Mouse (Mus musculus) A20 (cell line): ENCODE results near the gene Ccdc134.

ENCODE experiments used
- DNase-seq: peaks from one replicate; pipeline ENCODE4 v3.0.0-alpha.2; 2011; ENCODE audit warnings: low read depth, low spot score

Ccdc134 gene

DNA sequence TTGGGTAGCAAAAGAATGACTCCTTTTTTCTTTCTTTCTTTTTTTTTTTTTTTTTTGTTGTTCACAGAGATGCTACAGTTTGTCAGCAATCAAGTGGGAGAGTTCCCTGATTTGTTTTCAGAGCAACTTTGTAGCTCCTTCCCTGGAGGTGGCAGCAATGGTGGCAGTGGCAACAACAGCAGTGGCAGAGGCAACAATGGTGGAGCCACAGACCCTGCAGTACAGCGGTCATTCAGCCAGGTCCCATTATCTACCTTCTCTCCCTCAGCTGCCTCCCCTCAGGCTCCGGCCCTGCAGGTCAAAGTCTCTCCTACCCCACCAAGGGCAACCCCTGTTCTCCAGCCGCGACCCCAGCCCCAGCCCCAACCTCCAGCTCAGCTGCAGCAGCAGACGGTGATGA, 41.9 kb downstream of the Ccdc134 start:
- no peak for DNase-seq

DNA sequence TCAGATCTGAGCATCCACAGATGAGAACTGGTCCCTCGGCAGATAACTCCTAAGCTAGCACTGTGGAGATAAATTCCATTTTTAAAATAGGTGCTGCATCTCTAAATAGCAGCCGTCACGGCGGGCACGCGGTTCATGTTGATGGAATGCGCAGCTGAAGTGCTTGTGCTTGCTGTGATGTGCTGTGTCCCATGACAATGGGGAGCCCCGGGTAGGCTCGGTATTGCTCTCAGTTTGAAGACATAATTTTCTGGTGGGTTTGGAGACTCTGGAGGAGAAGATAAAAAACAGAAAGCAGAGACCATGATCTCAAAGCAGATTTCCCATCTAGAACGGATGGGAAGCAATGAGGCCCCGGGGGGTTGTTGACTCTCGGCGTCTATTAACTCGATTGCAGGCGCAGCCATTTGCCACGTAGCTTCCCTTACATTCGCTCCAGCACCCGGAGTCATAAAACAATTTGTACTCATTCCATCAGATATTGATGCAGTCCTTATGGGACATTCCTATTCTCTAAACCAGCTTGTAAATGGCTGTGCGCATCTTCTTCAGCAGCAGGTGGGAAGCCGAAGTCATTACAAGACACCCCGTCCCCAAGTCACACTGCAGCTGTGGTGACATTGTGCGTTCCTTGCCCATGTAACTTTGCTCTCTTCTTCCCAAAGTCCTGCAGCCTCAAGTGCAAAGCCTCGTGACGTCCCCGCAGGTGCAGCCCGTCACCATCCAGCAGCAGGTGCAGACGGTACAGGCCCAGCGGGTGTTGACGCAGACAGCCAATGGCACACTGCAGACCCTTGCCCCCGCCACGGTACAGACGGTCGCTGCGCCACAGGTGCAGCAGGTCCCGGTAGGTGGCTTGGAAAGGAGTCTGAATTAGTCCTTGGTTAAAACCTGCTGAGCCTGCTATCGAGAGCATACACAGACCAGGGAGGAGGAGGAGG, 43.0 kb downstream of the Ccdc134 start:
- DNase-seq, result no peak

DNA sequence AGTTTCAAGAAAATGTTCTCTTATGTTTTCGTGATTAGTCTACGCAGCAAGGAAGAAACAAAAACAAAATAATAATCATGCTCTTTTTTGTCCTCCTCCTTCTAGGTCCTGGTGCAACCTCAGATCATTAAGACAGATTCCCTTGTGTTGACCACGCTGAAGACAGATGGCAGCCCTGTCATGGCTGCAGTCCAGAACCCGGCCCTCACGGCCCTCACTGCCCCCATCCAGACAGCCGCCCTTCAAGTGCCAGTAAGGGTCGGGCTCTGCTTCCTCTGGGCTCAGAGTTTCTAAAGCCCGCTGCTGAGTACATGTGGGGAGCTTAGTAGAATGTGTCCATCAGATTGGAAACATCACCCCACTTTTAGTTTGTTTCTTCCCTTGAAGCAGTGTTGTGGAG, 44.9 kb downstream of the Ccdc134 start:
- DNase-seq, result no peak

DNA sequence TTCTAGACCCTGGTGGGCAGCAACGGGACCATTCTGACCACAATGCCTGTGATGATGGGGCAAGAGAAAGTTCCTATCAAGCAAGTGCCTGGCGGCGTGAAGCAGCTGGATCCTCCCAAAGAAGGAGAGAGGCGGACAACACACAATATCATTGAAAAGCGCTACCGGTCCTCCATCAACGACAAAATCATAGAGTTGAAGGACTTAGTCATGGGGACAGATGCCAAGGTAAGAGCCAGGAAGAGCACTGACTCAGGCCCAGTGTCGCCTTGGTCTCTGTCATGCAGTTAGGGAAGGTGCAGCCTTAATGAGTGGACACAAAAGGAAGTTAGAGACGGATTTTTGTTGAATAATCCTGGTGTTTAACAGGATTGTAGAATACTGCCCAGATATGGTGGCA, 47.4 kb downstream of the Ccdc134 start:
- no peak for DNase-seq

DNA sequence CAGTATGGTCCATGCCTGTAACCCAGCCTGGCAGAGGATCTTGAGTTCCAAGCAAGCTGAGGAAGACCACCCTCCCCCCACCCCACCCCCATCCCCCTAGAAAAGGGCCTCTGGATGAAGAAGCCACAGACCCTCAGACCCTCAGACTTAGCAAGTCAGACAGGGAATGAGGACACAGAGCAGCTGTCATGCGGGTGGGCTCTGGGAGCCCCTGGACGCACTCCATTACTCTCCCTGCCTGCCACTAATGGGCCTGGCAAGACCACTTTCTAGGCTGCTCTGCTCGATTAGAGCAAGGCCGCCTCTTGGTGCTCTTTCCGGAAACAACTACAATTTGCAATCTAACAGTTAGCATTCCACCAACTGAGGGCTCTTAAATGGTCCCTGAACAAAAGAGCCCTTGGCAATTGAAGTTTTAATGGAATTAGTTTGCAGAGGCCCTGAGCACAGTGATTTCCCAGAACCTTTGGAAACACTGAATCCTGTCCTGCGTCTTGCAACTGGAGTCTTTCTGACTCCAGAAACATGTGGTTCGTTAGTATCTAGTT, 50.1 kb downstream of the Ccdc134 start:
- no peak for DNase-seq

DNA sequence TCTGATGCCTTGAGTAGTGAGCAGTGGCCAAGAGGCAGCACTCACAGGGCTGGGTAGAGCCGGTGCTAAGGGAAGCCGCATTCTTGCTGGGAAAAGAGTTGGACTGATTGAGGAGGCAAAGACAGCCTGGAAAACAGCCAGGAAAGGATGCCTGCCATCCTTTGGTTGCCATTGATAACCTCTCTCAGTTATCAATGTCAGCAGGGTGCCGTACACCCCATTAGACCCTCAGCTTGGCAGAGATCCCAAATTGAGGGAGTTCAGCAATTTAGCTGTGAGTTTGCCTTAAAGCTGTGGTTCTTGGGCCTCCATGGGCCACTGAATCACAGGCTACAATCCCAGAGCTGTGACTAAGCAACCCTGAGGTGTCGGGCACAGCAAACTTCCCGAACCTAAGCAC, 53.4 kb downstream of the Ccdc134 start:
- no peak for DNase-seq

DNA sequence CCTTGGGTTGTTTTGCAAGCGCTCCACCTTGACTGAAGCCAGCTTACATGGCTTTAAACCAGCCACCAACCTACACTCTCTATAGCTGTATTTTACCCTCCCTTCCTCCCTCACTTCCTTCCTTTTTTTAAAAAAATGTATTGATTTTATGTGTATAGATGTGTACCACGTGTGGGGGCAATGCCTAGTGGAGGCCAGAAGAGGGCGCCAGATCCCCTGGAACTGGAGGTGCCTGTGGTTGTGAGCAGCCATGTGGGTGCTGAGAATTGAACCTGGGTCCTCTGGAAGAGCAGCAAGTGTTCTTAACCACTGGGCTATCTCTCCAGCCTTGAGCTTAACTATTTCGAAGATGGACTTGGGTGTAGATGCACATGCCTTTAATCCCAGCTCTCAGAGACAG, 54.6 kb downstream of the Ccdc134 start:
- DNase-seq, result no peak

DNA sequence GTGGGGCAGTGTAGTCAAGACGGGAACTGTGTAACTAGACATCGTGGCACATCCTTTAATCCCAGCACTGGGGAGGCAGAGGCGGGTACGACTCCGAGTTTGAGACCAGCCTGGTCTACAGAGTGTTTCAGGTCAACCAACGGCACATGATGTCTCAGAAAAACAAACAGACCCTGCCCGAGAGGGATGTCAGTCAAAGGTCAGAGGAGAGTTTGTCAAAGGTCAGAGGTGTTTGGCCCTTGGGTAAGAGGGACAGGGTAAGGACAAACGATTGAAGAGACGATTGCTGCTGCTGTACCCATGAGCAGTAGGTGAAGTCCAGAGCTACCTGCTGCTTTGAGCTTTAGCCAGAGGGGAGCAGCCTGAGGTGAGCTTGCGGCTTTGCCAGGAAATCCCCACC, 55.9 kb downstream of the Ccdc134 start:
- no peak for DNase-seq

DNA sequence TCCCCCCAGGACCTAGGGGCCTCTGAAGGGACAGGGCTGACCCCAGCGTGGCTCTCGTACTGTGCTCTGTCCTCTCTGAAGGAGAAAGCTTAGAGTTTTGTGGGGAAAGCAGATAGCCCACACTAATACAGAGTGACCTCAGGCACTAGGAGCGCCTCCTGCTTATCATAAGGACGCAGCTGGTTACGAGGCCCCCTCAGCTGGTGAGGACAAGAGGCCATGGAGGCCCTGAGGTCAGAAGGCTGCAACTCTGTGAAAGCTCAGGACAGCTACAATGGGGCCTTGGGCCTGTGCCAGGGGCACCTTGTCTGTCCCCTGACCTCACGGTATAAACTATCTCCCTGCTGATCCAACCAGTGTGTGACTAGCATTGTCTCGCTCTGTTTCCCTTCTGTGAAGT, 56.5 kb downstream of the Ccdc134 start:
- no peak for DNase-seq

DNA sequence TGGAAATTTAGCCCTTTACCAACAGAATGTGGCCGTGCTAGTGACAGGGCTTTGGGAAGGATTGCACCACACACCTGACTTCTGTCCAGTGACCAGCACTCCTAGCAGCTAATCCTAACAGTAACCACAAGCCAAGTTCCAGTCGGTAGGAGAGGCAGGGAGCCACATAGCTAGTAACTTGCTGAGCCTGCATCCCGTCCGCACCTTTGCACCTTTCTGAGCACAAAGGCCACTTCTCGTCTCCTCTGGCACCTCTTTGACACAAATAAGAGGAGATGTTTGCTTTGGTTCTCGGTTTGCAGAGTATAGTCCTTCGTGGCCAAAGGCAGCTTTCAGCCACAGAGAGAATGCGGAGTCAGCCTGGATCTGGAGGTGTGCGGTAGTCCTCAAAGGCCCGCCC, 56.9 kb downstream of the Ccdc134 start:
- DNase-seq, result no peak

DNA sequence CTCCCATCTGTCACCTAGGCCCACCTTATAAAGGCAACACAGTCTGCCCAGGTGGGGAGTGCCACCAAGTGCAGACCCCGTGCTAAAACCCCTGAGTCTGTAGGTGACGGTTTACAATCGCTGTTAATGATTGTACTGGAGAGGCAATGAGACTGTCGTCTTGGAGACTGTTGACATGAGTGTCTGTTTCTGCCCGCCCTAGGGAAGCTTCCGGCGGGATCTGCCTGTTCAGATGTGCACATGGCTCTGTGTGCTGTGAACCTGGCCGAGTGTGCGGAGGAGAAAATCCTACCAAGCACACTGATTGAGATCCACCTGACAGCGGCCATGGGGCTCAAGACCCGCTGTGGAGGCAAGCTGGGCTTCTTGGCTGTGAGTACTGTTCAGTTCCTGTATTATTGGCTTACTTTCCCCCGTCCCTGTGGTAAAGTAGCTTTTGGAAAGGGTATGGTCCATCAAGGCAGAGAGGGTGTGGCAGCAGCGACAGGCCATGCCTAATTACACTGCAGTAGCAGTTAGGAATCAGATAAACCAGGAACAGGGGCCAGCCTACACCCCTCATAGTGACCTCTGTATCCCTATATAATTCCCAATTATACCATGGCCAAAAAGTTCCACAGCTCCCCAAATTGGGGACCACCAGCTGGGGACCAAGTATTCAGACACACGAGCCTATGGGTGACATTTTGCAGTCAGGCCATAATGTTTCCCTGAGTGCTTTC, 57.5 kb downstream of the Ccdc134 start:
- DNase-seq, result no peak

DNA sequence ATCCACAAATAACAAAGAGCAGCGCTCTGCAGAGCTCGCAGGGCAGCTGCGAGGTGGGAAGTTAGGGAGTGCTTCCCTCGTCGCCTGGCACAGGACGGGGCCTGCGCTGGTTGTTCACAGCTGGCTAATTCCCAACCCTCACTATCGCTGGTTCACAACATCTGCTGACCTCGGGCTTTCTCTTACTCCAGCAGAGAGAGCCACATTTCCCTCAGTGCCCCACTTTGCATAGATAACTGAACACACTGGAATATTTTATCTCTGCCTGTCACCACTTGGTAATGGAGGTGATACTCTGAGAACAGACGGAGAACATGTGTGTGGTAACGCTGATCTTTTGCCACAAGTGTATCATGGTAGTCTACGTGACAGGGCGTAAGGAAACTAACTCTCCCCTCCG, 58.4 kb downstream of the Ccdc134 start:
- no peak for DNase-seq

DNA sequence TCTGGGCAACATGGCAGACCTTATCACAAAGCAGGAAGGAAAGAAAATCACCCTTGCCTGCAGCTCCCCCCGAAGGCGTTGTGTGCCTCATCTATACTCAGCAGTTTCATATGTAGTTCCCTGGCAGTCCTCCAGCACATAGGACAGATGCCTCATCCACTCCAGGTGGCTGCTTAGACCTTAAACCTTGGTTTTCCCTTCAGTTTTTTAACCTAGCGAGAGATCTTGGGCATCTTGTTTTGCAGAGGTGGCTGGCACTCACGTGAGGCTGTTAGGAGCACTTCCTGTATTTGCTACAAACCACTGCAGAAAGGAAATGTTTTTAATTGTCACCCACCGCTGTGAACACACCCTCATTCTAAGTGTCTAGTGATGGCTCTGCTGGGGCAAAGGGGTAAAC, 59.2 kb downstream of the Ccdc134 start:
- DNase-seq, result no peak

DNA sequence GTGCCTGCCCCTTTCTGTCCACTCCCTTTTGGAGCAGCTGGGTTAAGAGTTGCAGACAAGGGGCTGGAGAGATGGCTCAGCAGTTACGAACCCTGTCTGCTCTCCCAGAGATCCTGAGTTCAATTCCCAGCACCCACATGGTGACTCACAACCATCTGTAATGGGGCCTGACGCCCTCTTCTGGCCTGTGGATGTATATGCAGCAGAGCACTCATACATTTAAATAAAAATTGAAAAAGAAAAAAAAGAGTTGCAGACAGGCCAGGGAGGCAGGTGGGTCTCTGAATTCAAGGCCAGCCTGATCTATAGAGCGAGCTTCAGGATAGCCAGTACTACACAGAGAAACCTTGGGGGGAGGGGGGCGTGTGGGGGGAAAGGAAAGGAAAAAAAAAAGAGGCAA, 59.7 kb downstream of the Ccdc134 start:
- no peak for DNase-seq

DNA sequence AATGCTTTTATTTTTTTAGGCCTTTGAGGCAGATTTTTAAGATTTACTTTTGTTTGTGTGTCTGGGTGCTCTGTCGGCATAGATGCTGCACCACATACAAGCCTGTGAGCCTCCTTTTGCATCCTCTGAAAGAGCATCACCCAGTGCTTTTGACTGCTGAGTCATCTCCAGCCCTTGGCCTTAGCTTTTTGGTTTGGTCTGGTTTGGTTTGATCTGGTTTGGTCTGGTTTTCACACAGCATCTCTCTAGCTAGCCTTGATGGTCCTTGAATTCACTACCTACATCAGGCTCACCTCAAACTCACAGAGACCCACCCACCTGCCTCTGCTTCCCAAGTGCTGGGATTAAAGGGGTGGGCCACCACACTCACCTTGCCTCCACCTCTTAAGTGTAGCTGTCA, 60.2 kb downstream of the Ccdc134 start:
- DNase-seq, result no peak

DNA sequence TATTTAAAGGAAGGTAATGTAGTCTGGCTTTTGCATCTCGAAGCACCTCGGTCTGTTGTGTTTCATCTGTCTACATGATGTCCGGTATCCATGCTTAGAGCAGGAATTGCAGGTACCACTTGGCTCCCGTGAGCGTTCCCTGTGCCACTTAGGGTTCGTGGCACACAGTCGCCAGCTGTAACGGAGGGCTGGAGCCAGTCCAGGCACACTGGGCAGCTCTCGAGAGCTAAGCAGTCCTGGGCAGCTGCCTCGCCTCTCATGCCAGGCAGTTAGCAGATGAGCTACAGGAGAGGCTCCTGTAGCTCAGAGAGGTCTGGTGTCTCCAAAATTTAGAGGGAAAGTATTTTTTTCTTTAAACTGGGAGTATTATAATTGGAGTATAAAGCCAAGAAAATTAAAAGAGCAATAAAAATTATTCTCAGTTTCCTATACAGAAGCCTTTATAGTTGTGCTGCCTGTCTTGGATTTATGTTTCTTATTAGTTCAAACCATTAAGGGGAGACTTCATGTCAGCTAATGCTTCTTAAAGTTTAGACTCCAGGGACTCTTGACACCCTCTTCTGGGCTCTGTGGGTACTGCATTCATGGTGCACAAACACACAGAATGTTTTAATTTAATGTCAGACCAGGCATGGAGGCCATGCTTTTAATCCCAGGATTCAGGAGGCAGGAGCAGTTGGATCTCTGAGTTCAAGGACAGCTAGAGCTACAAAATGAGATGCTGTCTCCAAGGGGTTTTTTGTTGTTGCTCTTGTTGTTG, 60.9 kb downstream of the Ccdc134 start:
- peak; percentile 56 for DNase-seq
